Mouse (Mus musculus): ENCODE measurements around the gene Rffl. TPM values are rescaled to one million over a fixed set of nuclear protein-coding genes. Genes with fewer than 3 reads are reported as not detected.
"Not testable (repeated sequence)": the region's sequence is repeated elsewhere in the genome, so short reads cannot be mapped to it uniquely, and the experiment has no call there.

Gene Rffl
- polyA plus RNA-seq, 1 experiment from 2014 or later: 9.6 TPM

- no peaks in the 10 kb centered on the region for H3K36me3 ChIP-seq
- H3K4me2 ChIP-seq (replicated peaks): no peak overlapping the region
- no peak overlapping the region for H3K4me3 ChIP-seq
- no peaks in the 10 kb centered on the region for H3K27me3 ChIP-seq
- peaks cover 18% of the 10 kb centered on the region for H3K4me1 ChIP-seq
- no peaks in the 10 kb centered on the region for H3K9me3 ChIP-seq (replicated peaks)
- 53% methylated on average over 7 of the region's 7 CpGs for WGBS
- ATAC-seq (ENCODE audit: low FRiP score): no peak
- no peak overlapping the region for H3K27ac ChIP-seq
- H3K9ac ChIP-seq: no peak overlapping the region
These were observed 33.8 kb downstream of the Rffl start for GRCm38 (mm10) chr11:82837192-82837591.

- Histone ChIP-seq H3K4me3 (no peak overlapping the region), H3K4me1 (peaks cover 30% of the 10 kb centered on the region), H3K36me3 (no peaks in the 10 kb centered on the region), H3K9me3 (replicated peaks) (no peaks in the 10 kb centered on the region), H3K4me2 (replicated peaks) (no peak overlapping the region), H3K27me3 (no peaks in the 10 kb centered on the region), H3K9ac (no peak overlapping the region), H3K27ac (no peak overlapping the region)
- no peak for ATAC-seq (ENCODE audit: low FRiP score)
- 76% methylated on average over 11 of the region's 11 CpGs for WGBS
These were observed 35.2 kb downstream of the Rffl start for GRCm38 (mm10) chr11:82835616-82836432.

- H3K36me3 ChIP-seq; H3K27ac ChIP-seq; H3K9me3 ChIP-seq (replicated peaks); H3K4me3 ChIP-seq; H3K4me2 ChIP-seq (replicated peaks); H3K27me3 ChIP-seq; ATAC-seq (ENCODE audit: low FRiP score); H3K9ac ChIP-seq: not testable (repeated sequence)
- peaks cover 32% of the 10 kb centered on the region for H3K4me1 ChIP-seq
- 84% methylated on average over 7 of the region's 7 CpGs for WGBS
These were observed 36.7 kb downstream of the Rffl start for GRCm38 (mm10) chr11:82834359-82834758.

GRCm38 (mm10) chr11:82833929-82834328, 37.1 kb downstream of the Rffl start:
- H3K4me2 ChIP-seq (replicated peaks): no peak overlapping the region
- ATAC-seq (ENCODE audit: low FRiP score): no peak
- H3K9ac ChIP-seq: no peak overlapping the region
- H3K9me3 ChIP-seq (replicated peaks): no peaks in the 10 kb centered on the region
- H3K4me3 ChIP-seq: no peak overlapping the region
- H3K36me3 ChIP-seq: no peaks in the 10 kb centered on the region
- no peaks in the 10 kb centered on the region for H3K27me3 ChIP-seq
- peaks cover 32% of the 10 kb centered on the region for H3K4me1 ChIP-seq
- no peak overlapping the region for H3K27ac ChIP-seq
- WGBS: 86% methylated on average over 8 of the region's 8 CpGs

DNA sequence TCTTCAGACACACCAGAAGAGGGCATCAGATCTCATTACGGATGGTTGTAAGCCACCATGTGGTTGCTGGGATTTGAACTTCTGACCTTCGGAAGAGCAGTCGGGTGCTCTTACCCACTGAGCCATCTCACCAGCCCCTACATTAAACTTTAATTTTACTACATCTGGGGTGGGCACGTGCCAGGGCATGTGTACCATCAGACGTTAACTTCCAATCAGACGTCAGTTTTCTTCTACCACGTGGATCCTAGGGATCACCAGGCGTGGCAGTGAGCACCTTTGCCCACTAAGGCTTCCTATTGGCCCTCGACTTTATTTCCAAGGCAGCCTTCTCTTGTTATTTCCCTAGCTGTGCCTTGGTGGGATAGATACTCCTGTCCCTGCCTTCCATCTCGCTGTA, 38.6 kb downstream of the Rffl start:
- not testable (repeated sequence) for H3K9ac ChIP-seq; H3K4me3 ChIP-seq; H3K27ac ChIP-seq; H3K27me3 ChIP-seq; ATAC-seq (ENCODE audit: low FRiP score); H3K36me3 ChIP-seq; H3K9me3 ChIP-seq (replicated peaks); H3K4me2 ChIP-seq (replicated peaks)
- 82% methylated on average over 10 of the region's 10 CpGs for WGBS
- peaks cover 18% of the 10 kb centered on the region for H3K4me1 ChIP-seq

DNA sequence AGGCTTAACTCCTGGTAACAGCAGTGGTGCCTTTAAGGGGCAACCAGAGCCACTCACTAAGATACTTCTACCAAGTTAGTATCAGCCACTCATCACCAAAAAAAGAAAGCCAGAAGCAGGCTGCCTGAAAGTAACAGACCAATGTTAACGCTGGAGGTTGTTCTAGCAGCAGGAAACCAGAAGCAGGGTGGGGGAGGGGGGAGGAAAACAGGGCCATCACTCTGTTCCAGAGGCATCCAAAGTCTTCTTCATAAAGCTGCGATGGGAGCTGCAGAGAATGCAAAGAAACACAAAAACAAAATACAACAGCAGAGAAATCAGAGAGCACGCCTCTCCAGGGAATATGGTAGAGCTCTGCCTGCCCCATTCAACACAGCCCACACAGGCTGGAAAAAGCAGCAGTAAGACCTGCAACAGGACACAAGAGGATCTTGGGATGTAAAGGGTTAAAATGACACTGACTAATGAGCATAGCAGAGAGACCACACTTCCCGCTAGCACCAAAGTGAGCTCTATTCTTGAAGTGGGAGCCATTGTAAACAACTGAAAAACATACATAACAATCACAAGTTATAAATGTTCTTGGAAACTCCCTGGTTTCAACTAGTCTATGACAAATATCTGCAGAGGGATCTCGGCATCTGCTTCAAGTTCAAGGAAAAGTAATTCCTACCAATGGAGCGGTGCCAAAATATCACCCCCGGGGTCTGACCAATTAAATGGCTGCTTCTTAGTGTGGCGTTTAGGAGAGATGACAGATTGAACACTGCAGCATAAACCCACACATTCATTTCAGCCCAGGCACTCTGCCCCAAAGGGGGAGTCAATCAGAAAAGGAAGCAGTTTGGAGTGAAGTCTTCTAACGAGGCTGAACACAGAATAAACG, 39.8 kb downstream of the Rffl start:
- Histone ChIP-seq H3K4me1 (peaks cover 18% of the 10 kb centered on the region), H3K9ac (no peak overlapping the region), H3K9me3 (replicated peaks) (no peaks in the 10 kb centered on the region), H3K36me3 (no peaks in the 10 kb centered on the region), H3K27me3 (no peaks in the 10 kb centered on the region), H3K27ac (no peak overlapping the region), H3K4me2 (replicated peaks) (peak overlapping the region; percentile 34), H3K4me3 (0 out of 2 replicates have a peak overlapping the region, but pooled peaks have one; percentile 2)
- 0 out of 2 replicates have a peak, but pooled peaks have one; percentile 56 for ATAC-seq (ENCODE audit: low FRiP score)
- 21% methylated on average over 10 of the region's 10 CpGs for WGBS

- ATAC-seq (ENCODE audit: low FRiP score): no peak
- Histone ChIP-seq H3K4me1 (peaks cover 22% of the 10 kb centered on the region), H3K27me3 (no peaks in the 10 kb centered on the region), H3K4me3 (no peak overlapping the region), H3K9me3 (replicated peaks) (no peaks in the 10 kb centered on the region), H3K4me2 (replicated peaks) (no peak overlapping the region), H3K9ac (no peak overlapping the region), H3K27ac (no peak overlapping the region), H3K36me3 (no peaks in the 10 kb centered on the region)
These were observed 44.2 kb downstream of the Rffl start for GRCm38 (mm10) chr11:82826818-82827217.

- Histone ChIP-seq H3K27ac (no peak overlapping the region), H3K4me1 (peaks cover 10% of the 10 kb centered on the region; the same call in 1 of the 2 replicates)
- no peak for ATAC-seq (ENCODE audit: low FRiP score)
These were observed 50.1 kb downstream of the Rffl start for GRCm38 (mm10) chr11:82820788-82821456.

GRCm38 (mm10) chr11:82819350-82819749, 51.7 kb downstream of the Rffl start:
- no peak overlapping the region for H3K4me2 ChIP-seq (replicated peaks)
- no peak overlapping the region for H3K9ac ChIP-seq
- H3K27me3 ChIP-seq: no peaks in the 10 kb centered on the region
- no peak overlapping the region for H3K4me3 ChIP-seq
- no peaks in the 10 kb centered on the region for H3K36me3 ChIP-seq
- no peak for ATAC-seq (ENCODE audit: low FRiP score)
- no peak overlapping the region for H3K27ac ChIP-seq
- 55% methylated on average over 4 of the region's 4 CpGs for WGBS
- no peaks in the 10 kb centered on the region for H3K9me3 ChIP-seq (replicated peaks)
- peaks cover 10% of the 10 kb centered on the region; the same call in 1 of the 2 replicates for H3K4me1 ChIP-seq

More at GRCm38 (mm10) chr11:82820788-82821456, 50.1 kb downstream of the Rffl start:
- Histone ChIP-seq H3K4me3 (no peak overlapping the region), H3K36me3 (no peaks in the 10 kb centered on the region), H3K9ac (no peak overlapping the region), H3K9me3 (replicated peaks) (no peaks in the 10 kb centered on the region), H3K27me3 (no peaks in the 10 kb centered on the region), H3K4me2 (replicated peaks) (no peak overlapping the region)
- 87% methylated on average over 13 of the region's 13 CpGs for WGBS

- no peak overlapping the region for H3K4me3 ChIP-seq
- no peak for ATAC-seq (ENCODE audit: low FRiP score)
- 82% methylated on average over 5 of the region's 5 CpGs for WGBS
- H3K4me1 ChIP-seq: peaks cover 9% of the 10 kb centered on the region; the same call in 1 of the 2 replicates
- no peaks in the 10 kb centered on the region for H3K9me3 ChIP-seq (replicated peaks)
- H3K36me3 ChIP-seq: peaks cover 11% of the 10 kb centered on the region
- H3K27ac ChIP-seq: no peak overlapping the region
- no peak overlapping the region for H3K4me2 ChIP-seq (replicated peaks)
- H3K9ac ChIP-seq: no peak overlapping the region
- no peaks in the 10 kb centered on the region for H3K27me3 ChIP-seq
These were observed 62.5 kb downstream of the Rffl start for GRCm38 (mm10) chr11:82808485-82808884.

- Histone ChIP-seq H3K27me3 (no peaks in the 10 kb centered on the region), H3K4me3 (no peak overlapping the region), H3K36me3 (peaks cover 22% of the 10 kb centered on the region), H3K4me2 (replicated peaks) (no peak overlapping the region), H3K4me1 (peaks cover 7% of the 10 kb centered on the region; the same call in 1 of the 2 replicates), H3K9ac (no peak overlapping the region), H3K27ac (no peak overlapping the region), H3K9me3 (replicated peaks) (no peaks in the 10 kb centered on the region)
- no peak for ATAC-seq (ENCODE audit: low FRiP score)
- WGBS: 87% methylated on average over 3 of the region's 3 CpGs
These were observed 63.6 kb downstream of the Rffl start for GRCm38 (mm10) chr11:82807370-82807769.

GRCm38 (mm10) chr11:82806656-82807055, 64.4 kb downstream of the Rffl start:
- no peak for ATAC-seq (ENCODE audit: low FRiP score)
- no peaks in the 10 kb centered on the region for H3K9me3 ChIP-seq (replicated peaks)
- no peak overlapping the region for H3K9ac ChIP-seq
- H3K4me3 ChIP-seq: no peak overlapping the region
- H3K27ac ChIP-seq: no peak overlapping the region
- peaks cover 29% of the 10 kb centered on the region for H3K36me3 ChIP-seq
- H3K4me1 ChIP-seq: peaks cover 1% of the 10 kb centered on the region; the same call in 1 of the 2 replicates
- no peaks in the 10 kb centered on the region for H3K27me3 ChIP-seq
- 86% methylated on average over 3 of the region's 3 CpGs for WGBS
- no peak overlapping the region for H3K4me2 ChIP-seq (replicated peaks)

Measured in hindbrain, embryonic 12.5 days (tissue).